ENCODE assay signal across 18 mouse cellular contexts in genomic region chr11:119225634-119226033, GRCm38 (mm10). TPM values are rescaled to one million over a fixed set of nuclear protein-coding genes. Genes with fewer than 3 reads are reported as not detected.
DNase-seq lines count a peak whose midpoint lies in the region; ATAC-seq and TF ChIP-seq lines count a peak whose summit lies in the region.
"Had no signal": no experiment of that assay in that cellular context is flagged by ENCODE, and none has a peak within 500 bp of the region (broad histone marks: within the 10 kb centered on the region; RNA-seq: fewer than 3 reads in every experiment).

No protein-coding gene starts in this region.

- TF ChIP-seq CTCF in cerebellum, adult 2 months (IDR thresholded peaks at IDR 0.05; ENCODE audit: borderline replicate concordance, insufficient read depth, low read depth, low read length): no peak

- H3K9me3 ChIP-seq in kidney, embryonic 16.5 days (ENCODE audit: low read length): no peaks in the 10 kb centered on the region
- H3K9me3 ChIP-seq in hindbrain, embryonic 13.5 days: no peaks in the 10 kb centered on the region
- H3K9me3 ChIP-seq in midbrain, embryonic 14.5 days (ENCODE audit: control insufficient read depth, low read length): no peaks in the 10 kb centered on the region
- no peaks in the 10 kb centered on the region for H3K9me3 ChIP-seq in kidney, embryonic 15.5 days (replicated peaks)
- H3K9me3 ChIP-seq: embryonic facial prominence, embryonic 13.5 days had no signal

- H3K36me3 ChIP-seq in kidney, embryonic 16.5 days (ENCODE audit: insufficient read depth, low read length): no peaks in the 10 kb centered on the region
- H3K36me3 ChIP-seq in hindbrain, embryonic 13.5 days: no peaks in the 10 kb centered on the region
- H3K36me3 ChIP-seq in midbrain, embryonic 14.5 days (ENCODE audit: control insufficient read depth, insufficient read depth, low read length): no peaks in the 10 kb centered on the region
- no peaks in the 10 kb centered on the region for H3K36me3 ChIP-seq in kidney, embryonic 15.5 days
- H3K36me3 ChIP-seq: embryonic facial prominence, embryonic 13.5 days had no signal

- 66% methylated on average over 9 of the region's 9 CpGs for WGBS in cerebellum, adult 2 months
- 71% methylated on average over 9 of the region's 9 CpGs for WGBS in kidney, embryonic 16.5 days
- WGBS in hindbrain, embryonic 13.5 days: 70% methylated on average over 9 of the region's 9 CpGs
- WGBS in midbrain, embryonic 14.5 days: 75% methylated on average over 9 of the region's 9 CpGs
- 68% methylated on average over 9 of the region's 9 CpGs for WGBS in kidney, embryonic 15.5 days

- peak; percentile 46 for DNase-seq in cerebellum, adult 9-11 months
- no peak for DNase-seq in cerebellum, adult 2 months
- DNase-seq in kidney, postnatal 14 days: no peak
- no peak for DNase-seq in midbrain, embryonic 14.5 days
- DNase-seq in testis, postnatal 14 days (ENCODE audit: low spot score): no peak
- DNase-seq: adrenal gland, postnatal 36 days; heart, adult 11 months; kidney, postnatal 10 days; layer of hippocampus, adult 9-11 months; liver; lung, adult 18-20 months; right cerebral cortex, postnatal 4 days had no signal

- H3K27ac ChIP-seq in cerebellum, adult 2 months (ENCODE audit: insufficient read depth, low read length): no peak overlapping the region
- no peak overlapping the region for H3K27ac ChIP-seq in kidney, embryonic 16.5 days (ENCODE audit: low read length)
- no peak overlapping the region for H3K27ac ChIP-seq in hindbrain, embryonic 13.5 days
- H3K27ac ChIP-seq in midbrain, embryonic 14.5 days (replicated peaks; ENCODE audit: low read depth, low read length): no peak overlapping the region
- no peak overlapping the region for H3K27ac ChIP-seq in kidney, embryonic 15.5 days
- H3K27ac ChIP-seq: embryonic facial prominence, embryonic 13.5 days; macrophage had no signal

- no peaks in the 10 kb centered on the region for H3K27me3 ChIP-seq in cerebellum, adult 2 months (ENCODE audit: control insufficient read depth, insufficient read depth, low read length)
- no peaks in the 10 kb centered on the region for H3K27me3 ChIP-seq in kidney, embryonic 16.5 days (ENCODE audit: insufficient read depth, low read length)
- H3K27me3 ChIP-seq in hindbrain, embryonic 13.5 days: no peaks in the 10 kb centered on the region
- H3K27me3 ChIP-seq in midbrain, embryonic 14.5 days (ENCODE audit: control insufficient read depth, insufficient read depth, low read length): no peaks in the 10 kb centered on the region
- H3K27me3 ChIP-seq in kidney, embryonic 15.5 days: peaks cover 8% of the 10 kb centered on the region; the same call in 1 of the 2 replicates
- H3K27me3 ChIP-seq: embryonic facial prominence, embryonic 13.5 days had no signal

- TF ChIP-seq POLR2A in cerebellum, adult 2 months (IDR thresholded peaks at IDR 0.05; ENCODE audit: borderline replicate concordance, insufficient read depth, low read length): no peak

- H3K4me2 ChIP-seq in kidney, embryonic 16.5 days (replicated peaks; ENCODE audit: low read depth, low read length): no peak overlapping the region
- H3K4me2 ChIP-seq in hindbrain, embryonic 13.5 days: peak overlapping the region; percentile 99
- H3K4me2 ChIP-seq in midbrain, embryonic 14.5 days (ENCODE audit: low read length): peak overlapping the region; percentile 94
- no peak overlapping the region for H3K4me2 ChIP-seq in kidney, embryonic 15.5 days
- H3K4me2 ChIP-seq: embryonic facial prominence, embryonic 13.5 days had no signal

- peaks cover 37% of the 10 kb centered on the region for H3K4me1 ChIP-seq in cerebellum, adult 2 months (ENCODE audit: control insufficient read depth, insufficient read depth, low read length)
- H3K4me1 ChIP-seq in kidney, embryonic 16.5 days (ENCODE audit: insufficient read depth, low read length): peaks cover 50% of the 10 kb centered on the region
- peaks cover 90% of the 10 kb centered on the region for H3K4me1 ChIP-seq in hindbrain, embryonic 13.5 days (replicated peaks)
- H3K4me1 ChIP-seq in midbrain, embryonic 14.5 days (ENCODE audit: control insufficient read depth, insufficient read depth, low read length): peaks cover 48% of the 10 kb centered on the region
- peaks cover 71% of the 10 kb centered on the region for H3K4me1 ChIP-seq in kidney, embryonic 15.5 days

- H3K4me3 ChIP-seq in cerebellum, adult 2 months (replicated peaks; ENCODE audit: insufficient read depth, low read depth, low read length): no peak overlapping the region
- H3K4me3 ChIP-seq in kidney, embryonic 16.5 days (ENCODE audit: low read length): no peak overlapping the region
- no peak overlapping the region for H3K4me3 ChIP-seq in hindbrain, embryonic 13.5 days
- H3K4me3 ChIP-seq in midbrain, embryonic 14.5 days (replicated peaks; ENCODE audit: low read depth, low read length): no peak overlapping the region
- no peak overlapping the region for H3K4me3 ChIP-seq in kidney, embryonic 15.5 days (replicated peaks)
- H3K4me3 ChIP-seq: embryonic facial prominence, embryonic 13.5 days; myocyte had no signal

- ATAC-seq in kidney, embryonic 16.5 days (ENCODE audit: low FRiP score, low TSS enrichment): no peak
- ATAC-seq in hindbrain, embryonic 13.5 days (ENCODE audit: low FRiP score): no peak
- ATAC-seq in midbrain, embryonic 14.5 days (ENCODE audit: low FRiP score, low TSS enrichment): no peak
- no peak for ATAC-seq in kidney, embryonic 15.5 days (replicated peaks; ENCODE audit: low FRiP score)

- 0 out of 2 replicates have a peak overlapping the region, but pooled peaks have one; percentile 7 for H3K9ac ChIP-seq in kidney, embryonic 16.5 days (replicated peaks; ENCODE audit: low read length)
- H3K9ac ChIP-seq in hindbrain, embryonic 13.5 days: peak overlapping the region; percentile 46
- no peak overlapping the region for H3K9ac ChIP-seq in midbrain, embryonic 14.5 days (replicated peaks; ENCODE audit: low read length)
- H3K9ac ChIP-seq in kidney, embryonic 15.5 days: no peak overlapping the region
- H3K9ac ChIP-seq: embryonic facial prominence, embryonic 13.5 days had no signal

RNA-seq across cellular contexts. Expression of gene Tbc1d16, which starts 2.7 kb away (rescaled TPM):
- 32.5 and 37.8 TPM in 2 replicates for polyA plus RNA-seq in cerebellum, adult 2 months (2012; rRNA removed)
- polyA plus RNA-seq in kidney, embryonic 16.5 days (2015; fragmentation: Nextera tagmentation; extraction: Ambion mirVana): 12.3 and 16.2 TPM in 2 replicates
- 57.4 and 61.1 TPM in 2 replicates for polyA plus RNA-seq in hindbrain, embryonic 13.5 days (2015; fragmentation: Nextera tagmentation; extraction: Ambion mirVana)
- 36.1 and 41.1 TPM in 2 replicates for polyA plus RNA-seq in midbrain, embryonic 14.5 days (2014; fragmentation: Nextera tagmentation; extraction: Ambion mirVana)
- 12.8 and 15.0 TPM in 2 replicates for polyA plus RNA-seq in kidney, embryonic 15.5 days (2015; fragmentation: Nextera tagmentation; extraction: Ambion mirVana)

RNA-seq across cellular contexts. Expression of gene Ccdc40, which starts 2.7 kb away (rescaled TPM):
- 1.9 and 2.4 TPM in 2 replicates for polyA plus RNA-seq in cerebellum, adult 2 months (2012; rRNA removed)
- 5.1 and 5.5 TPM in 2 replicates for polyA plus RNA-seq in kidney, embryonic 16.5 days (2015; fragmentation: Nextera tagmentation; extraction: Ambion mirVana)
- 14.6 and 18.0 TPM in 2 replicates for polyA plus RNA-seq in hindbrain, embryonic 13.5 days (2015; fragmentation: Nextera tagmentation; extraction: Ambion mirVana)
- 12.2 and 13.3 TPM in 2 replicates for polyA plus RNA-seq in midbrain, embryonic 14.5 days (2014; fragmentation: Nextera tagmentation; extraction: Ambion mirVana)
- 4.6 and 6.5 TPM in 2 replicates for polyA plus RNA-seq in kidney, embryonic 15.5 days (2015; fragmentation: Nextera tagmentation; extraction: Ambion mirVana)

RNA-seq across cellular contexts. Expression of gene Gaa, which starts 42.1 kb away (rescaled TPM):
- polyA plus RNA-seq in cerebellum, adult 2 months (2012; rRNA removed): 233 and 246 TPM in 2 replicates
- 80.7 and 82.6 TPM in 2 replicates for polyA plus RNA-seq in kidney, embryonic 16.5 days (2015; fragmentation: Nextera tagmentation; extraction: Ambion mirVana)
- 59.6 and 62.3 TPM in 2 replicates for polyA plus RNA-seq in hindbrain, embryonic 13.5 days (2015; fragmentation: Nextera tagmentation; extraction: Ambion mirVana)
- 58.6 and 67.2 TPM in 2 replicates for polyA plus RNA-seq in midbrain, embryonic 14.5 days (2014; fragmentation: Nextera tagmentation; extraction: Ambion mirVana)
- 53.9 and 64.8 TPM in 2 replicates for polyA plus RNA-seq in kidney, embryonic 15.5 days (2015; fragmentation: Nextera tagmentation; extraction: Ambion mirVana)

Comparison
In these comparisons a context has a peak if more than half of its experiments do, and no peak if none do; other contexts are left out.
1. H3K9ac ChIP-seq: peak in kidney, embryonic 16.5 days (single experiment) and hindbrain, embryonic 13.5 days (single experiment); none in midbrain, embryonic 14.5 days (single experiment) and kidney, embryonic 15.5 days (single experiment).
2. H3K4me2 ChIP-seq: peak in hindbrain, embryonic 13.5 days (single experiment) and midbrain, embryonic 14.5 days (single experiment); none in kidney, embryonic 16.5 days (single experiment) and kidney, embryonic 15.5 days (single experiment).